Mouse (Mus musculus): ENCODE data around the gene Zbtb20.

Zbtb20 gene

DNA sequence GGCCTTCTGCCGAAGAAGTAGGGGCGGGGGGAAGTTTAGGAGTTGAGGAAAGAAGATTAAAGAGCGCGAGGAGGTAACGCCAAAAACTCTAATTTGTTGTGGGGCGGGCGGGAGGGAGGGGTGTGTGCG, at the start of gene Zbtb20:
Gene Zbtb20, plus strand, starts transcription at position 30 of the 129 bp plus-strand sequence.
- DNase-seq = no peak

- no peak for DNase-seq
Observed at GRCm38 (mm10) chr16:42835940-42836339, 39.7 kb upstream of the Zbtb20 start.

GRCm38 (mm10) chr16:42836404-42837120, 39.1 kb upstream of the Zbtb20 start:
- no peak for DNase-seq

GRCm38 (mm10) chr16:42838226-42838625, 37.5 kb upstream of the Zbtb20 start:
- DNase-seq = no peak

GRCm38 (mm10) chr16:42857564-42858183, 18.0 kb upstream of the Zbtb20 start:
- DNase-seq = no peak

DNA sequence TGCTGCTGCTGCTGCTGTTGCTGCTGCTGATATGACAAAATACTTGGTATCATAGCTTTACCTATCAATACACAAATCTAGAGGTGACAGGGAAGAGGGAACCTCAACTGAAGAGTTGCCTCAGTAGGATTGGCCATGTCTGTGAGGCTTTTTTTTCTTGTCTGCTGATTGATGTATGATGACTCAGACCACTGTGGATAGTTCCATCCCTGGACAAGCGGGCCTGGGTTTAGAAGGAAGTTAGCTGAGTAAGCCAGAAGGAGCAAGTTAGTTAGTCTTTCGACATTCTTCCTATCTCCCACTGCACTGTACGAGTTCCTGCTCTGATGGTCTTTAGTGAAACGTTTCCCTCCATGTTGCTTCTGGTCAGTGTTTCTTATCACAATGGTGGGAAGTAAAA, 16.4 kb upstream of the Zbtb20 start:
- DNase-seq = no peak

DNA sequence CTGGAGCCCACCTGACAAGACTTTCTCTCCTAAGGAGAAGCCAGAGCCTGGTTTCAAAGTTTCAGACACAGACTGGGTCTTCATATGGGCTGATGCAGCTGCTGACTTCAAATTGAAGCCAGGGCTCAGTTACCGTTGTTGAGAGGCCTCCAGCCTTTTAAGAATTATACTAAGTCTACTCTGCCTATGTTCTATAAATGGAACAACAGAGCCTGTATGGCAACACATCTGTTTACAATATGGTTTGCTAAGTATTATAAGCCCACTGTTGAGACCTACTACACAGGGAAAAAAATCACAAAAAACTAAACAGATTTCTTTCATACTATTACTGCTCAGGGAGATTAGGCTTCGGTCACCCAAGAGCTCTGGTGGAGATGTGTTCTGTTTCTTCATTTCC, 12.4 kb upstream of the Zbtb20 start:
- no peak for DNase-seq

- no peak for DNase-seq
Observed at GRCm38 (mm10) chr16:42866061-42866460, 9.6 kb upstream of the Zbtb20 start.

DNA sequence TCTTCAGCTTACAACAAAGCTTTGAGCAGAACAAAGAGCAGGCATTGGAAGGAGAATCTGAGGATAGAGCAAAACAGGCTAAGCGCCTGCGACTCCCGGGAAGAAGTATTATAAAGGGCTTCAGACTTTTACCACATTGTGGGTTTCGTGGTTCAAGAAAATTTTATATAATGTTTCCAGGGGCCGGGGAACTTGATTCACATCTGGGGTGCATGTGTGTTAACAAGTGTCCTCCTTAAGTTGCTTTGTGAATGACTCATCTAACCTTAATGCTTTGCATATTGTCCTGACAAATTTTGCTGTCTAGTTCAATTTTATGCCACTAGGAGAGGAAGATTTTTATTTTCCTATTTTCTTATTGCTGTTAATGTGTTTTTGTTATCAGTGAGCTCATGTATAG, 3.6 kb upstream of the Zbtb20 start:
- no peak for DNase-seq

GRCm38 (mm10) chr16:42873942-42874341, 1.7 kb upstream of the Zbtb20 start:
- DNase-seq = no peak

- DNase-seq = no peak
Observed at GRCm38 (mm10) chr16:42874456-42874855, 1.2 kb upstream of the Zbtb20 start.

GRCm38 (mm10) chr16:42874910-42875851, 500 bp upstream of the Zbtb20 start:
- peak; percentile 96 for DNase-seq

- DNase-seq = peak; percentile 64
Observed at GRCm38 (mm10) chr16:42876021-42877000, 630 bp downstream of the Zbtb20 start.

DNA sequence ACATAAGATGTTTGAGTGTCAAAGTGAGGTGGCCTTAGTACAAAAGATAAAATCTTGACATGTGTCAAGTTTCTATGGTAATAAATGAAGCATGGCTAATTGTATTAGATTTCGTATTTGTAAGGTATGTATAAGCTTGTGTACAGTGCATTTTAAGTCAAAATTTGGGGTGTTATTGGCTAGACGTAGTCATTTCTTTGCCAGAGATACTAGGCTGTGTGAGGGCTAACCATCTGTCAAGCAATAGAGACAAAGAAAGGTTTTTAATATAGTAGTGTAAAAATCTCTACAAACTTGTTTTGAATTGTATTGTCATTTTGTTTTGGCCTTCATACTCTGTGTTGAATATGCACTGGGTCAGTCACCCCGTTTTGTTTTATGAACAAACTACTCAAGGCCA, 4.4 kb downstream of the Zbtb20 start:
- no peak for DNase-seq

- no peak for DNase-seq
Observed at GRCm38 (mm10) chr16:42885538-42885937, 9.9 kb downstream of the Zbtb20 start.

DNA sequence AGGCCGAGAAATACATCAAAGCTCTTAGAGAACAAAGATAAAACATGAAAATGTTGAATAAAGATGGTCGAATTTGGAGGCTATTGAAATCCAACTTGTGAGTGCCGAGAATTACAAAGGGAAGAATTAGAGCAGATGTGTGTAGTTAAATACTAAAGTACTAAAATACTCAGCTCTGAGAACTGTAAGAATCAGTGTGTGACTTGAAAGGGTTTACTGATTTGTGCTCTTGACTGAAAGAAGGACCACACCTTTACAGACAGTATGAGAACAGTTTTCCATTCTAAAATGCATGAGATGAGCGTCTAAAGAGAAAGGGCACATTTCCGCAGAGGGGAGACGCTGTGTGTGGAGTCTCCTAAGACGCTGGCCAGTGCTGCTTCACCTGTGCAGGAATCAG, 10.3 kb downstream of the Zbtb20 start:
- DNase-seq = no peak

DNA sequence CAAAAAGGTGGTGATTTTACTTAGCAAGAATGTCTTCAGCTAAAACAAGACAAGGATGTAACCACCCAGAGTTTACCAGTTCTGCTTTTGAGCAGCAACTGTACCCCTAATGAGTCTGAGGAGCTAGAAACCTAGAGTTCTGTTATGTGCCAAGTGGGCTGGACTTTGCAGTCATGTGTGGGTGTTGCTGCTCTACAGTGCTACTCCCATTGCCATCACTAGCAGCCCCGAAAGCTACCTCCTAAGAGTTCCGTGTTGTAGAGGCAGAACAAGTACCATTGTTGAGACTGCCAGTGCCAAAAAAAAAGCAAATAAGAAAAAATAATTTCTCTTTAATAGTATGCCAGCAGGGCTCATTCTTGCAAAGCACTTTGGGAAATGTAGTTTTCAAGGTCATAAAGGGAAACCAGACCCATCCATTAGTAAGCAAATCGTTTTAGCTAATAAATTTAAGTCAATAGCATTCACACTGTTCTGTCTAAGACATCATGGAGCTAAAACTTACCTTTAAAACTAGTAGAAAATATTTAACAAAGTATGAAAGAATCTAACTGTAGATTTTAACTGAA, 21.5 kb downstream of the Zbtb20 start:
- DNase-seq = no peak

- DNase-seq = no peak
Observed at GRCm38 (mm10) chr16:42900328-42900727, 24.6 kb downstream of the Zbtb20 start.

DNA sequence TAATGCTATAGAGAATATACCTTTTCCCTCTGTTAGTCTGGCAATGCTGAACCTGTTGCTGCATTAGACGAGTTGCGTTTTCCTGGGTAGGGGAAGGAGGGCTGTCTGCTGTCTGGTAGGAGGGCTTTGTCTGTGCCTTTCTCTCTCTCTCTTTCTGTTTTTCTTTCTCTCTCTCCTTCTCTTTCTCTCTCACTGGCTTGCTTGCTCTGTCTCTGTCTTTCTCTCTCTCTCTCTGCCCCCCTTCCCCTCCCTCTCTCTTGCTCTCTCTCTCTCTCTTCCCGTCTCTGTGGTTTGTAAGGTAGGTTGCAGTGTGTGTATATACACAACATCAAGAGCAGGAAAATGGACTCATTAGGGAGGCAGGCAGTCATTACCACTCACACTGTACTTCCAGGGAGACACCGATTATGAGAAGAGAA, 31.6 kb downstream of the Zbtb20 start:
- DNase-seq = no peak

GRCm38 (mm10) chr16:42908381-42908780, 32.7 kb downstream of the Zbtb20 start:
- no peak for DNase-seq

DNA sequence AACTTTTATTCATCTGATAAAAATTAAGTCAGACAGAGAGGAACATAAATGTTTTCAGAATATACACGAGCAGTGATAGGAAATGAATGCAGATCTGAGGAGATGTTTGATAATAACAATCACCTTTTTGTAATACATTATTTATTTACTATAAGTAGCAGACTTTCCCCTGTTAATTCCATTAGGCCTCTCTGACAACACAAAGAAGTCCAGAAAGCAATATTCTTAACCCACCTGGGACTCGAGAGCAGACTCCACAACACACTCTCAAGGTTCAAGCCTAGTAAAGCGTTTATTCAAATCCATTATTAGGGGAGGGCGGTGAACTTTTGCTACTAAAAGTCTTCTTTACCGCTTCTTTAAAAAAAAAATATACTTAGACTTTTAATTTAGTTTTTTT, 33.2 kb downstream of the Zbtb20 start:
- DNase-seq = no peak

DNA sequence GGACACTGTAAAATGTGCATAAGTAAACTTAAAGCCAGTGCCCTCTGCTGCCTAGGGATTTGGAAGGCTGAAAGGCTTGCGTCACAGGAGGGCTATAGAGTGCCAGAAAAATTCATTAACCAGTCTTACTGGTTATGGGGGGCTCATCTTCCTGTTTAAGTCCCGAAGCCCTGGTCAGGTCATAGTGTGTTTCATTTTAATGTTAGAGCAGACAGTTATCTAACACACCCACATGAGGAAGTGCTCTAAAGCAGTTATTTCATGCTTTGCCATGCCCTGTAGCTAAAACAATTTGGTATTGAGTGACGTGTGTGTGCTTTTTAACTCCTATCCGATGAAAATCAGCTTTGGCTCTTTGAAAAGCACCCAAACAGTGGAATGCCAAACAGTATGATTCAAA, 34.3 kb downstream of the Zbtb20 start:
- DNase-seq = no peak

DNA sequence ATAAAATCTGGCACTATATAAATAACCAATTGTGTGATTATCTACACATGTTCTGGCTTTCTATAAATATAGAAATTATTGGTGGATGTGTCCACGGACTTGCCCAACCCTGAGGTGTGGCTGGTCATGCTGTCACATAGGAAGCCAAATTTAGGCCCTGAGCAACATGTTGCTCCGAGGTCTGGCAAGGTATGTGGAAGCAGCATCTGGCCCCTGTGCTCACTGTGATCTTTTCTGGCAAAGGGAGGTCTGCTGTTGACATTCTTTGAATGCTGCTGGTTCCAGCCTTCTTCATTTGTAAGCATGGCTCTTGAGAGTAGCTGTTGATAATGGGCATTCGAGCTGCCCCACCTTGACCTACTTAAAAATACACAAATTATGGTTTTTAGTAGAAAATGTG, 35.0 kb downstream of the Zbtb20 start:
- no peak for DNase-seq
